Mouse (Mus musculus) hindbrain, embryonic 10.5 days (tissue): ENCODE measurements around the gene Aaed1. TPM values are rescaled to one million over a fixed set of nuclear protein-coding genes. Genes with fewer than 3 reads are reported as not detected.

Source experiments
- DNase-seq: peaks from one replicate; pipeline ENCODE4 v3.0.0-alpha.2; 2017; ENCODE audit warnings: low spot score
- H3K27ac ChIP-seq: fragments of 300-500 bp; sonication (generic); 2 replicates; pipeline ENCODE4 v1.5.1; 2016; ENCODE audit warnings: mild to moderate bottlenecking, moderate library complexity
- H3K27me3 ChIP-seq: fragments of 300-500 bp; sonication (generic); 2 replicates; pipeline ENCODE4 v1.6.1; 2016; ENCODE audit warnings: mild to moderate bottlenecking; ENCODE audit not compliant: poor library complexity, insufficient read depth, severe bottlenecking
- H3K36me3 ChIP-seq: fragments of 300-500 bp; sonication (generic); 2 replicates; pipeline ENCODE4 v1.6.1; 2016; ENCODE audit warnings: mild to moderate bottlenecking, moderate library complexity
- H3K4me1 ChIP-seq: fragments of 300-500 bp; sonication (generic); replicated peaks from 2 replicates; pipeline ENCODE4 v1.6.1; 2016; ENCODE audit warnings: mild to moderate bottlenecking
- H3K4me3 ChIP-seq: fragments of 300-500 bp; sonication (generic); 2 replicates; pipeline ENCODE4 v1.5.1; 2016; ENCODE audit warnings: mild to moderate bottlenecking, moderate library complexity
- H3K9me3 ChIP-seq: fragments of 300-500 bp; sonication (generic); 2 replicates; pipeline ENCODE4 v1.6.1; 2016; ENCODE audit warnings: mild to moderate bottlenecking, moderate library complexity
- WGBS: fragments of 180-500 bp; shearing (Covaris S2); methylation state at CpG from one replicate; pipeline ENCODE4 v1.1.7; 2016; 5-methylcytosine and 5-hydroxymethylcytosine counted together
- polyA plus RNA-seq: library from polyadenylated mRNA; unstranded; fragments of >200 nt; fragmentation: Nextera tagmentation; extraction: Ambion mirVana; gene quantifications from 2 replicates; pipeline ENCODE4 v1.2.1, GENCODE M21; 2016

The Aaed1 gene
- 21.5 and 26.7 TPM in 2 replicates for polyA plus RNA-seq

GRCm38 (mm10) chr13:64312024-64312915, at the start of gene Aaed1:
TSS of gene Aaed1 (minus strand) at chr13:64312710.
- H3K27ac ChIP-seq: peak within 1 kb of the TSS; percentile 92
- peak; percentile 97 for DNase-seq
- under 1% methylated on average over 74 of the region's 74 CpGs for WGBS
- peak within 1 kb of the TSS; percentile 72 for H3K4me3 ChIP-seq
- H3K27me3 ChIP-seq: no peaks in the 10 kb centered on the region
- peaks cover 10% of the 10 kb centered on the region for H3K4me1 ChIP-seq
- H3K36me3 ChIP-seq: peaks cover 9% of the 10 kb centered on the region
- no peaks in the 10 kb centered on the region for H3K9me3 ChIP-seq

DNA sequence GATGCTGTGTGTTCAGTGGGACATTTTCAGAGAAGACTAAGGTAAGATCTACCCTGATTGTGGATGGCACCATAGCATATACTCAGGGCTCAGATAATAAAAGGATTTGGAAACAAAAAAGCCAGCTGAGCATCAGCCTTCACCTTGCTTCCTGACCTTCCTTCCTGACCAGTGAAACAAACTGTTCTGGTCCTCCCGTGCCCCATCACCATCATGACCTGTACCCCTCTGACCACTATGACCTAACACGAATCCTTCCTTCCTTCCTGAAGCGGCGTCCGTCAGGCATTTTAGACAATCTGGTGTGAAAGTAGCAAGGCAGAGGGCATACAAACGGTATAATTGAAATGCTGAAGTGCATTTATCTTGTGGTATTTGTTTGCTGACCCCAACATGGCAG, 49.6 kb upstream of the Aaed1 start:
- 92% methylated on average over 6 of the region's 6 CpGs for WGBS

GRCm38 (mm10) chr13:64361020-64361419, 48.5 kb upstream of the Aaed1 start:
- Histone ChIP-seq H3K4me3 (no peak overlapping the region), H3K36me3 (peaks cover 41% of the 10 kb centered on the region), H3K9me3 (no peaks in the 10 kb centered on the region), H3K27ac (no peak overlapping the region), H3K27me3 (no peaks in the 10 kb centered on the region), H3K4me1 (no peaks in the 10 kb centered on the region)
- DNase-seq: no peak
- 95% methylated on average over 3 of the region's 3 CpGs for WGBS

More for the DNA sequence above, 49.6 kb upstream of the Aaed1 start:
- Histone ChIP-seq H3K4me1 (no peaks in the 10 kb centered on the region), H3K9me3 (no peaks in the 10 kb centered on the region), H3K27me3 (no peaks in the 10 kb centered on the region), H3K4me3 (no peak overlapping the region), H3K27ac (no peak overlapping the region), H3K36me3 (peaks cover 53% of the 10 kb centered on the region)
- DNase-seq: no peak

- H3K4me3 ChIP-seq: no peak overlapping the region
- WGBS: 90% methylated on average over 3 of the region's 3 CpGs
- DNase-seq: no peak
- H3K36me3 ChIP-seq: peaks cover 28% of the 10 kb centered on the region
- H3K4me1 ChIP-seq: no peaks in the 10 kb centered on the region
- no peaks in the 10 kb centered on the region for H3K9me3 ChIP-seq
- H3K27ac ChIP-seq: no peak overlapping the region
- H3K27me3 ChIP-seq: no peaks in the 10 kb centered on the region
Measured at GRCm38 (mm10) chr13:64359702-64360101, 47.2 kb upstream of the Aaed1 start.

GRCm38 (mm10) chr13:64358476-64358875, 46.0 kb upstream of the Aaed1 start:
- Histone ChIP-seq H3K27ac (no peak overlapping the region), H3K4me3 (no peak overlapping the region), H3K27me3 (no peaks in the 10 kb centered on the region), H3K4me1 (no peaks in the 10 kb centered on the region), H3K36me3 (peaks cover 16% of the 10 kb centered on the region), H3K9me3 (no peaks in the 10 kb centered on the region)
- no peak for DNase-seq
- WGBS: 83% methylated on average over 1 of the region's 1 CpGs

- WGBS: 76% methylated on average over 5 of the region's 5 CpGs
- H3K27ac ChIP-seq: no peak overlapping the region
- no peaks in the 10 kb centered on the region for H3K27me3 ChIP-seq
- no peaks in the 10 kb centered on the region for H3K9me3 ChIP-seq
- no peaks in the 10 kb centered on the region for H3K4me1 ChIP-seq
- H3K4me3 ChIP-seq: no peak overlapping the region
- peaks cover 5% of the 10 kb centered on the region for H3K36me3 ChIP-seq
- no peak for DNase-seq
Measured at GRCm38 (mm10) chr13:64357389-64357788, 44.9 kb upstream of the Aaed1 start.

DNA sequence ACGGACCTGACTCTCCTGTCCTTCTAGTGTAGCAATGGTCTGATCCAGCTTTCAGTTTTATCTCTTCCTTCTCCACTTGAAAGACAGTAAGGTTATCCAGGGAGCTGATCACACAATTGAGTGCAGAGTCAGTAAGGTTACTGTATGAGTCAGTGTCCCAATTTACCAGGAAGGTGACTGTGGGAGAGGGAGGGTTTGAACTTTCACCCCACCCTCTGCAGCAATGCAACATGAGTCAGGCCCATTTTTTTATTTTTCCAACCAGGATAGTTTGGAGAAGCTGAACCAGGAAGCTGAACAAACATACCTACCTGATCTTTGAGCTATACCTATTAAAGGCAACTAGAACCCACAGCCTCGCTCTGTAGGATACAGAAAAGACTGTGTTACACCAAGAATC, 37.0 kb upstream of the Aaed1 start:
- H3K4me3 ChIP-seq: no peak overlapping the region
- DNase-seq: no peak
- no peaks in the 10 kb centered on the region for H3K9me3 ChIP-seq
- H3K4me1 ChIP-seq: no peaks in the 10 kb centered on the region
- H3K27ac ChIP-seq: no peak overlapping the region
- 84% methylated on average over 2 of the region's 2 CpGs for WGBS
- no peaks in the 10 kb centered on the region for H3K27me3 ChIP-seq
- H3K36me3 ChIP-seq: no peaks in the 10 kb centered on the region

GRCm38 (mm10) chr13:64344082-64344501, 31.6 kb upstream of the Aaed1 start:
- Histone ChIP-seq H3K27ac (peak overlapping the region; percentile 67), H3K36me3 (no peaks in the 10 kb centered on the region), H3K4me3 (peak overlapping the region; percentile 61), H3K9me3 (no peaks in the 10 kb centered on the region), H3K27me3 (no peaks in the 10 kb centered on the region), H3K4me1 (0 out of 2 replicates have a peak, but pooled peaks cover 6% of the 10 kb centered on the region)
- peak; percentile 18 for DNase-seq
- 2% methylated on average over 9 of the region's 9 CpGs for WGBS

GRCm38 (mm10) chr13:64343598-64343997, 31.1 kb upstream of the Aaed1 start:
- Histone ChIP-seq H3K4me3 (peak overlapping the region; percentile 61), H3K9me3 (no peaks in the 10 kb centered on the region), H3K4me1 (0 out of 2 replicates have a peak, but pooled peaks cover 6% of the 10 kb centered on the region), H3K36me3 (no peaks in the 10 kb centered on the region), H3K27me3 (no peaks in the 10 kb centered on the region), H3K27ac (peak overlapping the region; percentile 67)
- peak; percentile 11 for DNase-seq
- WGBS: 20% methylated on average over 10 of the region's 10 CpGs

DNA sequence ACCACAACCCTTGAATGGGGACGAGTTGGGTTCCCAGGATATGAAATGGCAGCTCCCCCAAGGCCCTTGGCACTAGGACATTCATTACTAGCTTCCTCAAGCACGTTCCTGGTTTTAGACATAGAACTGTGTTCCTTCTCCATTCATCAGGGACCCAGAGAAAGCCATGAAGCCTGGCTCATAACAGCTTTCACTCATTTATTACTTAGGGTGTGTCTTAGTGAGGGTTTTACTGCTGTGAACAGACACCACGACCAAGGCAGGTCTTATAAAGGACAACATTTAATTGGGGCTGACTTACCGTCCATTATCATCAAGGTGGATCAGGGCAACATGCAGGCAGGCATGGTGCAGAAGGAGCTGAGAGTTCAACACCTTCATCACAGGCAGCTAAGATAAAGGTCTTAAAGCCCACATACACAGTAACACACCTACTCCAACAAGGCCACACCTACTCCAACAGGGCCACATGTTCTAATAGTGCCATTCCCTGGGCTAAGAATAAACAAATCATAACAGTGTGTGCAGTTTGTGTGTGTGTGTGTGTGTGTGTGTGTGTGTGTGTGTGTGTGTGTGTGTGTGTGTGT, 23.1 kb upstream of the Aaed1 start:
- no peaks in the 10 kb centered on the region for H3K36me3 ChIP-seq
- 69% methylated on average over 4 of the region's 4 CpGs for WGBS

GRCm38 (mm10) chr13:64333102-64333501, 20.6 kb upstream of the Aaed1 start:
- no peak for DNase-seq
- Histone ChIP-seq H3K4me1 (no peaks in the 10 kb centered on the region), H3K36me3 (no peaks in the 10 kb centered on the region), H3K27ac (no peak overlapping the region), H3K4me3 (no peak overlapping the region), H3K9me3 (no peaks in the 10 kb centered on the region), H3K27me3 (no peaks in the 10 kb centered on the region)
- WGBS: 90% methylated on average over 3 of the region's 3 CpGs

More for the DNA sequence above, 23.1 kb upstream of the Aaed1 start:
- H3K27me3 ChIP-seq: no peaks in the 10 kb centered on the region
- no peak overlapping the region for H3K4me3 ChIP-seq
- DNase-seq: no peak
- no peaks in the 10 kb centered on the region for H3K4me1 ChIP-seq
- H3K9me3 ChIP-seq: no peaks in the 10 kb centered on the region
- no peak overlapping the region for H3K27ac ChIP-seq

DNA sequence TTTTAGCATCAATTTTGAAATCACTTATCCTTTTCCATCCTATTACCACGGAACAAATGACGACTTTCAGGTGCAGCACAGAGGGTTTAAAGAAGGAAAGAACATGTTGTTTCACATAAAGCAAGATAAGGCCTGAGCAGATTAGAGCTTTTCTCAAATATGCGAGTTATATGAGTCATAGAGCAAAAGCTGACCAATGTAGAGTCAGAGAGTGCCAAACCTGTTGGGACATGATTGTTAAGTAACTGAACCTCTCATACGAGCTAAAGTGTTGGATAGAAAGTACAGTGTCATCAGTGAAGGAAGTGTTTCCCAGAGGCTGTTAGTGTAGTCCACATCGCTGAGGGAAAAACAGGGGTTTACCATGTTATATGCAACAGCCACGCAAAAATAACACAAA, 19.8 kb upstream of the Aaed1 start:
- H3K27ac ChIP-seq: no peak overlapping the region
- no peak for DNase-seq
- H3K27me3 ChIP-seq: no peaks in the 10 kb centered on the region
- no peak overlapping the region for H3K4me3 ChIP-seq
- H3K4me1 ChIP-seq: no peaks in the 10 kb centered on the region
- no peaks in the 10 kb centered on the region for H3K36me3 ChIP-seq
- WGBS: 84% methylated on average over 6 of the region's 6 CpGs
- no peaks in the 10 kb centered on the region for H3K9me3 ChIP-seq
